Mouse (Mus musculus): ENCODE results near the gene S100a9. TPM values are rescaled to one million over a fixed set of nuclear protein-coding genes. Genes with fewer than 3 reads are reported as not detected.

Gene S100a9
- polyA plus RNA-seq, 1 experiment from 2014 or later: 235 TPM

- no peak for ATAC-seq (ENCODE audit: insufficient read depth, low FRiP score)
- 60% methylated on average over 8 of the region's 8 CpGs for WGBS
- Histone ChIP-seq H3K4me3 (replicated peaks; ENCODE audit: low read length) (no peak within 1 kb of the TSS), H3K9me3 (replicated peaks; ENCODE audit: control insufficient read depth, low read length) (no peaks in the 10 kb centered on the region), H3K4me2 (ENCODE audit: low read depth, low read length) (no peak within 1 kb of the TSS), H3K27me3 (ENCODE audit: control insufficient read depth, insufficient read depth, low read length) (no peaks in the 10 kb centered on the region), H3K9ac (ENCODE audit: low read length) (no peak within 1 kb of the TSS), H3K4me1 (ENCODE audit: control insufficient read depth, insufficient read depth, low read length) (no peaks in the 10 kb centered on the region), H3K36me3 (ENCODE audit: control insufficient read depth, insufficient read depth, low read length) (no peaks in the 10 kb centered on the region), H3K27ac (ENCODE audit: low read length) (no peak within 1 kb of the TSS)
Observed at GRCm38 (mm10) chr3:90668846-90669245, 26.7 kb downstream of the S100a9 start, which contains the start of gene S100a8. TSS of gene S100a8 (plus strand) at chr3:90668978.

- WGBS: 84% methylated on average over 2 of the region's 2 CpGs
- no peak for ATAC-seq (ENCODE audit: insufficient read depth, low FRiP score)
Observed at GRCm38 (mm10) chr3:90664219-90664618, 31.3 kb downstream of the S100a9 start.

GRCm38 (mm10) chr3:90659364-90660044 is 36.0 kb downstream of the S100a9 start:
- Histone ChIP-seq H3K4me3 (replicated peaks; ENCODE audit: low read length) (no peak overlapping the region), H3K27me3 (ENCODE audit: control insufficient read depth, insufficient read depth, low read length) (no peaks in the 10 kb centered on the region)
- ATAC-seq (ENCODE audit: insufficient read depth, low FRiP score): no peak

More at GRCm38 (mm10) chr3:90664219-90664618, 31.3 kb downstream of the S100a9 start:
- Histone ChIP-seq H3K4me3 (replicated peaks; ENCODE audit: low read length) (no peak overlapping the region), H3K4me2 (ENCODE audit: low read depth, low read length) (no peak overlapping the region), H3K27ac (ENCODE audit: low read length) (no peak overlapping the region), H3K36me3 (ENCODE audit: control insufficient read depth, insufficient read depth, low read length) (no peaks in the 10 kb centered on the region), H3K9ac (ENCODE audit: low read length) (no peak overlapping the region), H3K27me3 (ENCODE audit: control insufficient read depth, insufficient read depth, low read length) (no peaks in the 10 kb centered on the region), H3K4me1 (ENCODE audit: control insufficient read depth, insufficient read depth, low read length) (no peaks in the 10 kb centered on the region), H3K9me3 (replicated peaks; ENCODE audit: control insufficient read depth, low read length) (no peaks in the 10 kb centered on the region)

GRCm38 (mm10) chr3:90657405-90657804 is 38.1 kb downstream of the S100a9 start:
- WGBS: 81% methylated on average over 4 of the region's 4 CpGs
- H3K27me3 ChIP-seq (ENCODE audit: control insufficient read depth, insufficient read depth, low read length): no peaks in the 10 kb centered on the region
- no peak overlapping the region for H3K9ac ChIP-seq (ENCODE audit: low read length)

More at GRCm38 (mm10) chr3:90659364-90660044, 36.0 kb downstream of the S100a9 start:
- Histone ChIP-seq H3K9ac (ENCODE audit: low read length) (no peak overlapping the region), H3K4me2 (ENCODE audit: low read depth, low read length) (no peak overlapping the region), H3K9me3 (replicated peaks; ENCODE audit: control insufficient read depth, low read length) (no peaks in the 10 kb centered on the region), H3K36me3 (ENCODE audit: control insufficient read depth, insufficient read depth, low read length) (no peaks in the 10 kb centered on the region), H3K4me1 (ENCODE audit: control insufficient read depth, insufficient read depth, low read length) (no peaks in the 10 kb centered on the region), H3K27ac (ENCODE audit: low read length) (no peak overlapping the region)

GRCm38 (mm10) chr3:90653717-90654116 is 41.8 kb downstream of the S100a9 start, which contains the start of gene S100a7a:
TSS of gene S100a7a (plus strand) at chr3:90654017.
- Histone ChIP-seq H3K9ac (ENCODE audit: low read length) (no peak within 1 kb of the TSS), H3K4me2 (ENCODE audit: low read depth, low read length) (no peak within 1 kb of the TSS), H3K9me3 (replicated peaks; ENCODE audit: control insufficient read depth, low read length) (no peaks in the 10 kb centered on the region), H3K27me3 (ENCODE audit: control insufficient read depth, insufficient read depth, low read length) (no peaks in the 10 kb centered on the region), H3K4me3 (replicated peaks; ENCODE audit: low read length) (no peak within 1 kb of the TSS), H3K4me1 (ENCODE audit: control insufficient read depth, insufficient read depth, low read length) (no peaks in the 10 kb centered on the region), H3K36me3 (ENCODE audit: control insufficient read depth, insufficient read depth, low read length) (no peaks in the 10 kb centered on the region), H3K27ac (ENCODE audit: low read length) (no peak within 1 kb of the TSS)
- ATAC-seq (ENCODE audit: insufficient read depth, low FRiP score): no peak

More at GRCm38 (mm10) chr3:90657405-90657804, 38.1 kb downstream of the S100a9 start:
- H3K27ac ChIP-seq (ENCODE audit: low read length): no peak overlapping the region
- no peaks in the 10 kb centered on the region for H3K36me3 ChIP-seq (ENCODE audit: control insufficient read depth, insufficient read depth, low read length)
- H3K4me1 ChIP-seq (ENCODE audit: control insufficient read depth, insufficient read depth, low read length): no peaks in the 10 kb centered on the region
- H3K9me3 ChIP-seq (replicated peaks; ENCODE audit: control insufficient read depth, low read length): no peaks in the 10 kb centered on the region
- no peak for ATAC-seq (ENCODE audit: insufficient read depth, low FRiP score)
- no peak overlapping the region for H3K4me2 ChIP-seq (ENCODE audit: low read depth, low read length)
- no peak overlapping the region for H3K4me3 ChIP-seq (replicated peaks; ENCODE audit: low read length)

GRCm38 (mm10) chr3:90652878-90653508 is 42.5 kb downstream of the S100a9 start:
- Histone ChIP-seq H3K36me3 (ENCODE audit: control insufficient read depth, insufficient read depth, low read length) (no peaks in the 10 kb centered on the region), H3K9ac (ENCODE audit: low read length) (no peak overlapping the region), H3K9me3 (replicated peaks; ENCODE audit: control insufficient read depth, low read length) (no peaks in the 10 kb centered on the region), H3K4me1 (ENCODE audit: control insufficient read depth, insufficient read depth, low read length) (no peaks in the 10 kb centered on the region), H3K27me3 (ENCODE audit: control insufficient read depth, insufficient read depth, low read length) (no peaks in the 10 kb centered on the region), H3K4me3 (replicated peaks; ENCODE audit: low read length) (no peak overlapping the region), H3K27ac (ENCODE audit: low read length) (no peak overlapping the region), H3K4me2 (ENCODE audit: low read depth, low read length) (no peak overlapping the region)
- ATAC-seq (ENCODE audit: insufficient read depth, low FRiP score): peak; percentile 79; the same call in 1 of the 2 replicates
- WGBS: 33% methylated on average over 5 of the region's 5 CpGs

GRCm38 (mm10) chr3:90649832-90650231 is 45.7 kb downstream of the S100a9 start:
- ATAC-seq (ENCODE audit: insufficient read depth, low FRiP score): no peak
- WGBS: 89% methylated on average over 2 of the region's 2 CpGs
- no peaks in the 10 kb centered on the region for H3K36me3 ChIP-seq (ENCODE audit: control insufficient read depth, insufficient read depth, low read length)
- no peaks in the 10 kb centered on the region for H3K27me3 ChIP-seq (ENCODE audit: control insufficient read depth, insufficient read depth, low read length)
- no peak overlapping the region for H3K4me3 ChIP-seq (replicated peaks; ENCODE audit: low read length)
- no peak overlapping the region for H3K4me2 ChIP-seq (ENCODE audit: low read depth, low read length)
- no peak overlapping the region for H3K27ac ChIP-seq (ENCODE audit: low read length)
- H3K4me1 ChIP-seq (ENCODE audit: control insufficient read depth, insufficient read depth, low read length): no peaks in the 10 kb centered on the region
- no peaks in the 10 kb centered on the region for H3K9me3 ChIP-seq (replicated peaks; ENCODE audit: control insufficient read depth, low read length)
- no peak overlapping the region for H3K9ac ChIP-seq (ENCODE audit: low read length)

GRCm38 (mm10) chr3:90648981-90649380 is 46.5 kb downstream of the S100a9 start:
- H3K4me1 ChIP-seq (ENCODE audit: control insufficient read depth, insufficient read depth, low read length): no peaks in the 10 kb centered on the region
- H3K4me3 ChIP-seq (replicated peaks; ENCODE audit: low read length): no peak overlapping the region

GRCm38 (mm10) chr3:90647291-90647690 is 48.2 kb downstream of the S100a9 start:
- Histone ChIP-seq H3K9ac (ENCODE audit: low read length) (no peak overlapping the region), H3K27ac (ENCODE audit: low read length) (no peak overlapping the region), H3K4me2 (ENCODE audit: low read depth, low read length) (no peak overlapping the region), H3K4me3 (replicated peaks; ENCODE audit: low read length) (no peak overlapping the region), H3K27me3 (ENCODE audit: control insufficient read depth, insufficient read depth, low read length) (no peaks in the 10 kb centered on the region), H3K36me3 (ENCODE audit: control insufficient read depth, insufficient read depth, low read length) (no peaks in the 10 kb centered on the region), H3K9me3 (replicated peaks; ENCODE audit: control insufficient read depth, low read length) (no peaks in the 10 kb centered on the region), H3K4me1 (ENCODE audit: control insufficient read depth, insufficient read depth, low read length) (no peaks in the 10 kb centered on the region)
- ATAC-seq (ENCODE audit: insufficient read depth, low FRiP score): no peak
- WGBS: 59% methylated on average over 1 of the region's 1 CpGs

More at GRCm38 (mm10) chr3:90648981-90649380, 46.5 kb downstream of the S100a9 start:
- Histone ChIP-seq H3K9ac (ENCODE audit: low read length) (no peak overlapping the region), H3K36me3 (ENCODE audit: control insufficient read depth, insufficient read depth, low read length) (no peaks in the 10 kb centered on the region), H3K4me2 (ENCODE audit: low read depth, low read length) (no peak overlapping the region), H3K9me3 (replicated peaks; ENCODE audit: control insufficient read depth, low read length) (no peaks in the 10 kb centered on the region), H3K27ac (ENCODE audit: low read length) (no peak overlapping the region), H3K27me3 (ENCODE audit: control insufficient read depth, insufficient read depth, low read length) (no peaks in the 10 kb centered on the region)
- no peak for ATAC-seq (ENCODE audit: insufficient read depth, low FRiP score)

Data from stomach, embryonic 16.5 days (tissue).